Mouse (Mus musculus): ENCODE results near the gene Arhgap33.

Gene Arhgap33

GRCm38 (mm10) chr7:30534633-30535577 is at the start of gene Arhgap33:
TSS of gene Arhgap33 (minus strand) at chr7:30535060.
- DNase-seq, result peak; percentile 93 to 97

- DNase-seq, result no peak
These were observed 49.5 kb upstream of the Arhgap33 start for GRCm38 (mm10) chr7:30584339-30584738.

- DNase-seq, result no peak
These were observed 46.7 kb upstream of the Arhgap33 start for GRCm38 (mm10) chr7:30581547-30581946.

GRCm38 (mm10) chr7:30579950-30580349 is 45.1 kb upstream of the Arhgap33 start:
- no peak for DNase-seq

- DNase-seq, result peak; percentile 85
These were observed 38.1 kb upstream of the Arhgap33 start for GRCm38 (mm10) chr7:30572969-30573368.

GRCm38 (mm10) chr7:30572389-30572788 is 37.5 kb upstream of the Arhgap33 start:
- no peak for DNase-seq

- no peak for DNase-seq
These were observed 32.7 kb upstream of the Arhgap33 start for GRCm38 (mm10) chr7:30567555-30567954.

GRCm38 (mm10) chr7:30566033-30566432 is 31.2 kb upstream of the Arhgap33 start:
- DNase-seq, result no peak

- DNase-seq, result no peak
These were observed 30.2 kb upstream of the Arhgap33 start, which contains the start of gene Igflr1 for GRCm38 (mm10) chr7:30564970-30565571. TSS of gene Igflr1 (plus strand) at chr7:30565427.

- no peak for DNase-seq
These were observed 29.0 kb upstream of the Arhgap33 start for GRCm38 (mm10) chr7:30563906-30564280.

- peak; percentile 95 to 97 for DNase-seq
These were observed 28.5 kb upstream of the Arhgap33 start, which contains the start of the genes U2af1l4, Gm49396 and Psenen for GRCm38 (mm10) chr7:30563117-30563905. TSS of gene U2af1l4 (plus strand) at chr7:30563301. TSS of gene Gm49396 (plus strand) at chr7:30563344. TSS of gene Psenen (minus strand) at chr7:30563627.

- DNase-seq, result peak in 1 of 2 experiments; percentile 34
These were observed 27.8 kb upstream of the Arhgap33 start for GRCm38 (mm10) chr7:30562526-30563116.

GRCm38 (mm10) chr7:30560296-30560695 is 25.4 kb upstream of the Arhgap33 start:
- no peak for DNase-seq

GRCm38 (mm10) chr7:30559443-30559954 is 24.6 kb upstream of the Arhgap33 start, which contains the start of gene Lin37:
TSS of gene Lin37 (minus strand) at chr7:30559838.
- DNase-seq, result peak; percentile 98 to 99

GRCm38 (mm10) chr7:30558656-30559442 is 24.0 kb upstream of the Arhgap33 start:
- DNase-seq, result no peak

- no peak for DNase-seq
These were observed 23.1 kb upstream of the Arhgap33 start for GRCm38 (mm10) chr7:30557901-30558514.

GRCm38 (mm10) chr7:30556894-30557536 is 22.2 kb upstream of the Arhgap33 start:
- DNase-seq, result no peak

GRCm38 (mm10) chr7:30553810-30554584 is 19.1 kb upstream of the Arhgap33 start:
- no peak for DNase-seq

GRCm38 (mm10) chr7:30553021-30553589 is 18.2 kb upstream of the Arhgap33 start:
- DNase-seq, result peak; percentile 62 to 67
